Mouse (Mus musculus) MEL (cell line): Measurements from ENCODE around the gene Fermt2.

Experiments used
- CHD2 ChIP-seq: IDR thresholded peaks from 2 replicates; pipeline ENCODE4 v1.6.1; 2011; ENCODE audit warnings: low read length, improper control_type of control experiment
- CTCF ChIP-seq, 3 experiments: IDR thresholded peaks in 2 of 3; conservative IDR thresholded peaks in 1 of 3; 2 replicates each; pipeline ENCODE4 v1.5.1; 2011 to 2012; ENCODE audit warnings: low read length in 3 of 3, low read depth in 2 of 3, mild to moderate bottlenecking in 2 of 3, improper control_type of control experiment in 1 of 3, inconsistent platforms in 1 of 3, mixed read lengths in 1 of 3, moderate library complexity in 1 of 3; ENCODE audit not compliant: control insufficient read depth in 1 of 3, insufficient read depth in 1 of 3, poor library complexity in 1 of 3, severe bottlenecking in 1 of 3
- E2F4 ChIP-seq: IDR thresholded peaks from 2 replicates; pipeline ENCODE4 v1.6.1; 2011; ENCODE audit warnings: low read depth, low read length, improper control_type of control experiment, borderline replicate concordance
- EP300 ChIP-seq, 2 experiments: IDR thresholded peaks; 2 replicates each; pipeline ENCODE4 v1.6.1; 2011; ENCODE audit warnings: improper control_type of control experiment in 2 of 2, low read length in 2 of 2, low read depth in 1 of 2, mild to moderate bottlenecking in 1 of 2
- KAT2A ChIP-seq: conservative IDR thresholded peaks from 2 replicates; pipeline ENCODE4 v1.6.1; 2012; ENCODE audit warnings: low read depth, low read length, improper control_type of control experiment, inconsistent platforms
- MAFK ChIP-seq: IDR thresholded peaks from 2 replicates; pipeline ENCODE4 v1.6.1; 2011; ENCODE audit warnings: low read depth, mild to moderate bottlenecking, low read length, improper control_type of control experiment, borderline replicate concordance
- POLR2A ChIP-seq, 2 experiments: IDR thresholded peaks; 2 replicates each; pipeline ENCODE4 v1.6.1; 2011 to 2012; ENCODE audit warnings: low read length in 2 of 2, mild to moderate bottlenecking in 2 of 2, control low read depth in 1 of 2, improper control_type of control experiment in 1 of 2, low read depth in 1 of 2, moderate library complexity in 1 of 2; ENCODE audit not compliant: control insufficient read depth in 1 of 2, insufficient read depth in 1 of 2, poor library complexity in 1 of 2
- RAD21 ChIP-seq: IDR thresholded peaks from 2 replicates; pipeline ENCODE4 v1.6.1; 2011; ENCODE audit warnings: mild to moderate bottlenecking, low read depth, low read length, improper control_type of control experiment
- RCOR1 ChIP-seq: IDR thresholded peaks from 2 replicates; pipeline ENCODE4 v1.6.1; 2012; ENCODE audit warnings: low read depth, mild to moderate bottlenecking, inconsistent platforms, low read length, improper control_type of control experiment
- TAL1 ChIP-seq: IDR thresholded peaks from 2 replicates; pipeline ENCODE4 v1.6.1; 2012; ENCODE audit warnings: mild to moderate bottlenecking, inconsistent platforms, low read length, moderate library complexity, mixed read lengths
- USF1 ChIP-seq: IDR thresholded peaks from 2 replicates; pipeline ENCODE4 v1.6.1; 2014; ENCODE audit warnings: low read depth, mild to moderate bottlenecking, inconsistent platforms, low read length, improper control_type of control experiment, moderate library complexity
- USF2 ChIP-seq, 2 experiments: IDR thresholded peaks; 2 replicates each; pipeline ENCODE4 v1.6.1; 2011 to 2012; ENCODE audit warnings: improper control_type of control experiment in 2 of 2, low read length in 2 of 2, borderline replicate concordance in 1 of 2, inconsistent platforms in 1 of 2, low read depth in 1 of 2, mild to moderate bottlenecking in 1 of 2; ENCODE audit not compliant: insufficient read depth in 1 of 2
- ZMIZ1 ChIP-seq: IDR thresholded peaks from 2 replicates; pipeline ENCODE4 v1.6.1; 2012; ENCODE audit warnings: low read depth, mild to moderate bottlenecking, inconsistent platforms, low read length, improper control_type of control experiment, moderate library complexity

- TF ChIP-seq CHD2, result no peak
- no peak for TF ChIP-seq EP300 (IDR thresholded peaks at IDR 0.05; ENCODE audit: low read depth in 1 of 2, low read length in 2 of 2)
- no peak for TF ChIP-seq RAD21
- TF ChIP-seq KAT2A, result no peak
- no peak for TF ChIP-seq RCOR1
- no peak for TF ChIP-seq CTCF (IDR thresholded peaks at IDR 0.05 in 2 of 3, conservative IDR thresholded peaks at IDR 0.05 in 1 of 3; ENCODE audit: control insufficient read depth in 1 of 3, insufficient read depth in 1 of 3, low read depth in 2 of 3, low read length in 3 of 3, poor library complexity in 1 of 3, severe bottlenecking in 1 of 3)
- TF ChIP-seq POLR2A (IDR thresholded peaks at IDR 0.05; ENCODE audit: control insufficient read depth in 1 of 2, insufficient read depth in 1 of 2, low read depth in 1 of 2, low read length in 2 of 2, poor library complexity in 1 of 2), result no peak
- no peak for TF ChIP-seq ZMIZ1
- TF ChIP-seq E2F4, result no peak
- TF ChIP-seq USF2 (IDR thresholded peaks at IDR 0.05; ENCODE audit: borderline replicate concordance in 1 of 2, insufficient read depth in 1 of 2, low read depth in 1 of 2, low read length in 2 of 2), result no peak
- TF ChIP-seq USF1, result no peak
- TF ChIP-seq MAFK, result no peak
- TF ChIP-seq TAL1, result no peak
These were observed 52.9 kb downstream of the Fermt2 start for GRCm38 (mm10) chr14:45476990-45477389.
